Mouse (Mus musculus) forelimb bud, embryonic 11.5 days (tissue): ENCODE results near the gene Agbl4.

Experiments
- DNase-seq: peaks from one replicate; pipeline ENCODE4 v3.0.0-alpha.2; 2012; ENCODE audit warnings: low read depth, low spot score

Agbl4 gene

DNA sequence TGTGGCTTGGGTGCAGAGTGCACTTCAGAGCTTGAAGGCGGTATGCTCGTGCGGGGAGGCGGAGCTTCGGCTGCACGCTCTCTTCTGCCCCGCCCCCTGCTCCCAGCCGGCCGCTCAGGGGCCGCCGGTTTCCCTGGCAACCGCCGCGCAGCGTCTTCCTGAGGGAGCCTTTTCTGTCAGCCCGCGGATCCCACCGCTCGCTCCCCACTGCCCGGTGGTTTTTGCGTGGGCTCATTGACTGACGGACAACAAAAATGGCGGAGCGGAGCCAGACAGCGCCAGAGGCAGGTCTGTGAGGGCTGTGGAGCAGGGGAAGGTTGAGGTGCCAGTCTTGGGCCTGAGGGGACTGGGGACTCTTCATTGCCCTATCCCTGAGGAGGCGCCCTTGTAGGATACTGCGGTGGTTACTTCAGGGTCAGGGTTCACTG is at the start of gene Agbl4:
Gene Agbl4, plus strand, starts transcription at position 44 of the 428 bp plus-strand sequence.
- DNase-seq: peak; percentile 61

DNA sequence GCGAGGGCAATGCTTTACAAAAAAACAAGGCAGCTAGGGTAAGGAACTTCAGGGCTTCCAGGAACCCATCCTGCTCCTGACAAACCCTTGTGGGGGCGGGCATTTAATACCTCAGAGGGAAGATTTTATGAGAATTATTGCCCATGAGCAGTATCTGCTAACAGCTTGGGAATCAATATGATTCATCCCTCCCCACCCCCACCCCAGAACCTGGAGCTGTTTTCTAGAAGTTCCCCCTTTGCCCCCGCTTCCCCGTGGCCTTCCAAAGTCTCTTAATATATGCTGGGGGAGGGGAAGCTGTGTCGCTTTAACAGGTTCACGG is 46.6 kb upstream of the Agbl4 start:
- DNase-seq: no peak

- DNase-seq: peak; percentile 79
Measured at GRCm38 (mm10) chr4:110351178-110352000, 46.1 kb upstream of the Agbl4 start, which contains the start of gene Elavl4. Gene Elavl4 (minus strand): TSS chr4:110351909.

DNA sequence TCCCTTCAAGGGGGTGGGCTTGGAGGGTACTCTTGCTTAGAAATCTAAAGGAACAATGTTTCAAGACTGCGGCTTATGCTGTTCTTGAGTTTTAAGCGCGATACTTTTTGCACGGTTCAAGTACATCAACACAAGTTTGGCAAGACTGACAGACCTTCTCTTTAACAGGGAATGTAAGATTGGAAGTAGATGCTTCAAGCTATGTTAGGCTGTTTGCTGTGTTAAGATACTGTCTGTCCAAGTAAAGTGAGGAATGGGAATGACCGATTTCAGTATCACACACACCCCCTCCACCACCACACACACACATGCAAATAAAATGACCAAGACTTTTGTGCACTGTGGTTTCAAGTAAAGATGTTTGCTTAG is 45.5 kb upstream of the Agbl4 start:
- DNase-seq: no peak

DNA sequence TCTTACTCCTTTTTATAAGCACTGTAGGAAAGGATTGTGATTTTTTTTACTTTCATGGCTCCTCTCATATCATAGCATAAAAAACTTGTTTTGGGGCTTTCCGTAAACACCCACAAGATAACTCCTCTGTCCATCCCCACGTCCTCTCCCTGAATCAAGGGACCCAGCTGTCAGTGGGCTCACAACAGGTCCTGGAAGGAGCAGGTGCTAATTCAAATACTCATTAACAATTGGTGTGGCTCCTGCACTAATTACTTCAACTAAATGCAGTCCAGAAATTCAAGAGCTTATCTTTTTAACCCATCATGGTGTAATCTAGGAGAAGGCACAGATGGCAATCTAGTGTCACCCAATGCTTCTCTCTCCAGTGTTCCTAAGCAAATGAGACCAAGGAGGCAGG is 36.9 kb upstream of the Agbl4 start:
- DNase-seq: no peak

- no peak for DNase-seq
Measured at GRCm38 (mm10) chr4:110396221-110396620, 1.2 kb upstream of the Agbl4 start.

DNA sequence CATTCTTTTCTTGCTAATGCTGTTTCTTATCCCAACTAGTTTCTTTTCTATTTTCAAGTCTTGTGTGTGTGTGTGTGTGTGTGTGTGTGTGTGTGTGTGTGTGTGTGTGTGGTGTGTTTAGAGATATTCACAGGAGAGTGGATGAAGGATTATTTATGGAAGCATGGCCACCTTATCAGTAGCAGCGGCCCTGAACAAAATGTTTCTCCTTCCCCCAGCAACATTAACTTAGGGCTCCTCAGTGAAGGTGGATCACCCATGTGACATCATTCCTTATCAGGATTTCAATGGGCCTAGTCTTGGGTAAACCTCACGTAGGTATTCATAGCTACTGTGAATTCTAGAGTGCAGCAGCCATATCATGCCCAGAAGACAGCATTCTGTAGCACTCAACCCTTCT is 22.8 kb downstream of the Agbl4 start:
- DNase-seq: no peak

- no peak for DNase-seq
Measured at GRCm38 (mm10) chr4:110427653-110428052, 30.2 kb downstream of the Agbl4 start.

GRCm38 (mm10) chr4:110494371-110494770 is 96.9 kb downstream of the Agbl4 start:
- DNase-seq: no peak

DNA sequence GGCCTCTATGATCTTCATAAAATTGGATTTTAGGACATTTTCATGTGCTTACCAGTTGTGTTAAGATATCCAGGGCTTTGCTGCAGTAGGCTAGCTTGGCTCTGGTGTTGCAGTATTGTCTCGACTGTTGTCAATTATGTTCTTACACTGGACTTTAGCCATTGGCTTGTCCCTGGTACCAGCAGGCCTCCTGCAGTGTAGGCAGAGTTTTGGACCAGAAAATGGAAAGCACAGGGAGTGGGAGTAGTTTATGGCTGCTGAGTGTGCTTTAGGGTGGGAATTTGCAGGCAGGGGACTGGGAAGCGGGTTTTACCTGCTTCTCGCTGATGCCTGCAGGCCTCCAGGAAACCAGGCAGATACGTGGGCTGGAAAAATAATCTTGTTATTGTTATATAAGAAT is 132.3 kb downstream of the Agbl4 start:
- DNase-seq: no peak

DNA sequence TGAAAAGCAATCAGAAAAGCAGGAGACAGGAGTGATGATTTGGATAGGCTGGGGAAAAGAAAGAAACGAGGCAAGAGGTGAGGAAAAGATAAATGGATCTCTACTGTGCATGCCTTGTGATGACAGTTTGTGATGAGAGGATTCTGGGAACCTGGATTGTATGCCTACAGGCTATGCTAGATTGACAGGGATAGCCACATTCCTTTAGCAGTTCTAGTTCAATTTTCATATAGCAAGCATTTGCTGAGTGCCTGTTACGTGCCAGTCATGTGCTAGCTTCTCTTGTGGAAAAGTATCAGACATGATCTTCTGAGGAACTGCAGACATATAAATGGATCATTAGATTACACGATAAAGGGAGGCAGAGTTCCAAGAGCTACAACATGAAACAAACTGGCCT is 151.8 kb downstream of the Agbl4 start:
- DNase-seq: no peak

- no peak for DNase-seq
Measured at GRCm38 (mm10) chr4:110597726-110598283, 200.3 kb downstream of the Agbl4 start.

DNA sequence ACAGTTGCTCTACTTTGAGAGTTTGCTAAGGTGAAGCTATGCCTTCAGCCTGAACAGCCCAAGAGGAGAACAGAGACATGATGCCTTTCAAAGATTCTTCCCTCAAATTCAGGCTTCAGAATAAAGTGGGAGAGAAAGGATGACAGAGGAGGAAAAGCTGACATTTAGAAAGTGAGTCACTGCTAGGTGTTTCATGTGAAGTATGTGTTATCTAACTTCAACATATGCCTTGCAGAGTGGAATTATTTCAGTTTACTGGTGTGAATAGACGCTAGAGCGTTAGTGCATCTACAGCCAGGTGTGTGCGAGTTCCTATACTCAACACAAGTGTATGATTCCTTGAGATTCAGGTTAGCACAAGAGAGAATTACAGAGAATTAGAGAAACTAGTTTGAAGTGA is 244.0 kb downstream of the Agbl4 start:
- DNase-seq: no peak

DNA sequence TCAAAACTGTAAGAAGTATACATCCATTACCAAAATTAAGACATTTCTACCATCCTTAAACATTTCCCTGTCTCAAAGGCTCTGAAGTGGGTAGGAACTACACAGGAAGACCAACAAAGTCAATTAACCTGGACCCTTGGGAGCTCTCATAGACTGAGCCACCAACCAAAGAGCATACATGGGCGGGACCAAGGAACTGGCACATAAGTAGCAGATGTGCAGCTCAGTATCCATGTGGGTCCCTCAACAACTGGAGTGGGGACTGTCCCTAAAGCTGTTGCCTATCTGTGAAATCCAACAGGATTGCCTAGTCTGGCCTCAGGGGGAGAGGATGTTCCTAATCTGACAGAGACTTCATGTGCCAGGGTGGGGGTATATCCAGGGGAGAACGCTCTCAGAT is 265.5 kb downstream of the Agbl4 start:
- no peak for DNase-seq

DNA sequence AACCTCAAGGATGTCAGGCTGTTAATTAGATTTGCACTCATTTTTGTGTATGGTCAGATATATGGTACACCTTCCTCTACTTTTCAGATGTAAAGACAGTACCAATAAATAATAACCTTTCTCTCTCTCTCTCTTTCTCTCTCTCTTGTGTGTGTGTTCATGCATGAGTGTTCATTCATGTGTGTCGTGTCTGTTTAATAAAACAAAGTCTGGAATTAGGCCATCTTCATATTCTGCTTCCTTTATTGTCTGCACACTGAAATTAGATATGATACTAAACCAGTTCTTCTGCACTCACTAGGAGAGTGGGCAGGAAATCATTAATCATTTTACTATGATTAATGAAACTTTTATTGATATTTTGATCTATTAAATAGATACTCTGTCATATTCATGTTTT is 276.7 kb downstream of the Agbl4 start:
- no peak for DNase-seq

DNA sequence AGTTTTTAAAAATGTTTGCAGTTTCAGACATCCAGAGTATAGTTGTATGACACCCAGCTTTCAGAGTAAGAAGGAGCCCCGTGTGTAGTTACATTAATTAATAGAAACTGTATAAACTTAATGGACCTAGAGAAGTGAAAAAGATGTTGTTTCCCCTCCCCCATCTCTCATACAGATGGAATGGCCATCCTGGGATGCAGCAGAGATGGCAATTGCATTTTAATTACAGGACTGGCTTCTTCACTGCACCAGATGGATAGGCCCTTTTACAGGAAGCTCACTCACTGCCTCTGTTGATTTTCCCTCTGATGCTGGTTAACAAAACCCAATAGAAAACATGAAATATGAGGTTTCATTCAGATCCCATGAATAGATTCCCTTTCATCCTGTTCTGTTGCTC is 337.7 kb downstream of the Agbl4 start:
- no peak for DNase-seq

- DNase-seq: no peak
Measured at GRCm38 (mm10) chr4:110757941-110758340, 360.5 kb downstream of the Agbl4 start.

DNA sequence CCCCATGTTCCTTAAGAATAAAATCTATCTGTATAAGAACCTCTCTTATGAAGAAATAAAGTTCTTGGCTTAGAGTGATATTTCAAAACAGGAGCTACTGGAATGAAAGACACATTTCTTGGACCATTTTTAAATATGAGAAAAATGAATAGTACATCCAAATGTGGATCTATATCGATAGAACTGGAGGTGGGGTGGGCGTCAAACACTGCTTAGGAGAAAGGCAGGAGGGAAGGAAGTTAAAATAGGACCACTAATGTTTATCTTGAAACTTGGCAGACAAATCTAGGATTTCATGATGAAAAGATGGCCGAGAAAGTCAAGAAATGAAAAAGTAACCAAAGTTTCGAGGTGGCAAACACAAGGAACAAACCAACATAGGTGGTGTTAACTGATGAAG is 391.1 kb downstream of the Agbl4 start:
- DNase-seq: no peak

DNA sequence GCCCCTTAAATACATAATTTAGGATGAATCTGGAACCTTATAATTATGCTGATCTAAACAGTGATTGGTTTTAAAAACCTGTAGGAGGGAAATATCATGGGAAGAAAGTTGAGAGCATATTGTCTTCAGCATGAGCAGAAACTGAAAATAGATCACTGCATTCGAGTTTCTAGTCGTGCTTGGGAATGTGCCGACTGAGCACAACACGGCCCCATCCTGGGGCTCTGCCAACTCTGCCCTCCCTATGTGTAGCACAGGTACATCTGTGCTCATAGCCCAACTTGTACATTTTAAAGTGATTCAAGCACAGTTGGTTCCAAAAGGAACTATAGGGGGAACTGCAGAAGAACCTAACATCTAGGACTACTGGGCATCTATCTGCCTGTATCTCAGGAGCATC is 402.4 kb downstream of the Agbl4 start:
- no peak for DNase-seq

- DNase-seq: no peak
Measured at GRCm38 (mm10) chr4:110810947-110811346, 413.5 kb downstream of the Agbl4 start.

GRCm38 (mm10) chr4:110832776-110833175 is 435.3 kb downstream of the Agbl4 start:
- no peak for DNase-seq

DNA sequence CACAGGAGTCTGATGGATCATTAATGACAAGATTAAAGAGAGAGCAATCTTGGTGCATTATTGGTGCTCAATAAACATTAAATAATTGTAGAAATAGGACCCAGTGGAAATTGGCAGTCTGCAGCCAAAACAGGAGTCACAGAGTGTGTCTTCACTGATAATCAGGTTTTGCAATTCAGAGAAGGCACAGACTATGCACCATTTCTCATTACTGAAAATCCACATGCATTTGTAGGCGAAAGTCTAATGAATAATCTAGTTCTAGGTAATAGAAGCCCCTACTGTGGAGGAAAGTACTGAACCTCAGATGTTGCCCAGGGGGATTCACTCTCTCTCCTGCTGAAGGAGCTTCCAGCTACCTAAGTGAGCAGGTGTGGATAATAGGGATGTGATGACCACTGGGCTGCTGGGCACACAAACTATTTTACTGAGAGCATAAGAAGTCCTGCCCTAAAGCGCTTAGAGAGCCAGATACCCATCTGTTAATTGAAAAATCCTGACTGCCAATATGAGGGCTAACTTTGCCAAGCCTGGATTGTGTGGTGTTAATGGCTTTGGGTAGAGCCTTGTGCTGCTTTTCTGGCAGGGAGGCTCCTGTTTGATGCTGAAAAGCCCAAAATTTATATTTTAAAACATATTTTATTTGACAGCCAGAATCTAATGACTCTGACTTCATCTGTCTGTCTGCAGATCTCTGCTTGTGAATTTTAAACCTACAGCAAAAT is 482.4 kb downstream of the Agbl4 start:
- DNase-seq: no peak

DNA sequence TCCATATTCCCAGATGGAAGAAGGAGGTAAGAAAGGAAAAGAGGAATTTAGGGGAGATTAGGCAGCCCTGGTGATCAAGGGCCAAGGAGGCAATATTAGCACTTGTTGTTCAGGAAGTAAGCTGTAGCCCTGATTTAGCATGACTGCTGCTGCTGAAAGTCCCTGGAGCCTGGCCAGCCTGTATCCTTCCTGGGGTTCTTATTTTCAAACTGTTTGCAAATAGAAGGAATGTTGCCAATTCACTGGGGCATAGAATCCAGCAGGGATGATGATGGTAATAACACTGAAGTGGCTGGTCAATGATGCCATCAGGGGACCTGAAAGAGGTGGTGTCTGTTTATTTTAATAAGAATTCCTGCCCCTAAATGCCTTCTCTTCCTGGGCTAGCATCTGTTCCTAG is 518.6 kb downstream of the Agbl4 start:
- DNase-seq: no peak
